Mouse (Mus musculus) ovary, adult 18-20 months (tissue): ENCODE measurements around the gene Rho.

Source experiments
- DNase-seq: peaks from one replicate; pipeline ENCODE4 v3.0.0; 2022; ENCODE audit warnings: low spot score, mixed read lengths

The Rho gene

GRCm38 (mm10) chr6:115931639-115932038, at the start of gene Rho:
Gene Rho, plus strand, starts transcription at chr6:115931748.
- no peak for DNase-seq

GRCm38 (mm10) chr6:115884018-115884417, 47.5 kb upstream of the Rho start:
- DNase-seq: no peak

- no peak for DNase-seq
Measured at GRCm38 (mm10) chr6:115886894-115887293, 44.7 kb upstream of the Rho start.

GRCm38 (mm10) chr6:115888296-115888695, 43.3 kb upstream of the Rho start:
- no peak for DNase-seq

GRCm38 (mm10) chr6:115890601-115891000, 40.9 kb upstream of the Rho start:
- no peak for DNase-seq

GRCm38 (mm10) chr6:115891061-115891460, 40.5 kb upstream of the Rho start:
- no peak for DNase-seq

GRCm38 (mm10) chr6:115891497-115892061, 40.0 kb upstream of the Rho start:
- no peak for DNase-seq

GRCm38 (mm10) chr6:115892363-115892762, 39.2 kb upstream of the Rho start:
- no peak for DNase-seq

- no peak for DNase-seq
Measured at GRCm38 (mm10) chr6:115896346-115896745, 35.2 kb upstream of the Rho start.

GRCm38 (mm10) chr6:115897117-115897516, 34.4 kb upstream of the Rho start:
- peak; percentile 44 for DNase-seq

- no peak for DNase-seq
Measured at GRCm38 (mm10) chr6:115897926-115898520, 33.5 kb upstream of the Rho start.

- DNase-seq: peak; percentile 63
Measured at GRCm38 (mm10) chr6:115901062-115901461, 30.5 kb upstream of the Rho start.

GRCm38 (mm10) chr6:115901489-115901931, 30.0 kb upstream of the Rho start:
- no peak for DNase-seq

GRCm38 (mm10) chr6:115902545-115902944, 29.0 kb upstream of the Rho start:
- DNase-seq: no peak

GRCm38 (mm10) chr6:115905568-115905967, 26.0 kb upstream of the Rho start:
- DNase-seq: no peak

GRCm38 (mm10) chr6:115906455-115906854, 25.1 kb upstream of the Rho start:
- DNase-seq: no peak

- no peak for DNase-seq
Measured at GRCm38 (mm10) chr6:115906871-115907270, 24.7 kb upstream of the Rho start.

- DNase-seq: no peak
Measured at GRCm38 (mm10) chr6:115908421-115908982, 23.0 kb upstream of the Rho start.

- no peak for DNase-seq
Measured at GRCm38 (mm10) chr6:115909052-115909451, 22.5 kb upstream of the Rho start.

- DNase-seq: no peak
Measured at GRCm38 (mm10) chr6:115909940-115910339, 21.6 kb upstream of the Rho start.

- DNase-seq: no peak
Measured at GRCm38 (mm10) chr6:115911763-115912162, 19.8 kb upstream of the Rho start.

GRCm38 (mm10) chr6:115913482-115913881, 18.1 kb upstream of the Rho start:
- DNase-seq: no peak

GRCm38 (mm10) chr6:115914511-115915202, 16.9 kb upstream of the Rho start:
- DNase-seq: no peak
